Mouse (Mus musculus) limb, embryonic 14.5 days (tissue): ENCODE measurements around the gene Gm16181. TPM values are rescaled to one million over a fixed set of nuclear protein-coding genes. Genes with fewer than 3 reads are reported as not detected.

Experiments
- ATAC-seq: fragments of 200-750 bp; cut with Nextera tagmentation; 2 replicates; pipeline ENCODE4 v1.8.0; 2017; ENCODE audit warnings: low read depth, moderate number of reproducible peaks, moderate TSS enrichment; ENCODE audit not compliant: low FRiP score
- DNase-seq: peaks from one replicate; pipeline ENCODE4 v3.0.0-alpha.2; 2015; ENCODE audit warnings: low spot score
- H3K27ac ChIP-seq: fragments of 300-500 bp; sonication (generic); replicated peaks from 2 replicates; pipeline ENCODE4 v1.5.1; 2014; ENCODE audit warnings: low read depth, mild to moderate bottlenecking, low read length, moderate library complexity, mixed read lengths
- H3K27me3 ChIP-seq: fragments of 300-500 bp; sonication (generic); 2 replicates; pipeline ENCODE4 v1.6.1; 2014; ENCODE audit warnings: low read length, mixed read lengths; ENCODE audit not compliant: control insufficient read depth, insufficient read depth
- H3K36me3 ChIP-seq: fragments of 300-500 bp; sonication (generic); 2 replicates; pipeline ENCODE4 v1.6.1; 2014; ENCODE audit warnings: mild to moderate bottlenecking, low read length, moderate library complexity, mixed read lengths; ENCODE audit not compliant: control insufficient read depth, insufficient read depth
- H3K4me1 ChIP-seq: fragments of 300-500 bp; sonication (generic); 2 replicates; pipeline ENCODE4 v1.6.1; 2014; ENCODE audit warnings: antibody characterized with exemption, low read length, mixed read lengths; ENCODE audit not compliant: control insufficient read depth, insufficient read depth
- H3K4me2 ChIP-seq: fragments of 300-500 bp; sonication (generic); replicated peaks from 2 replicates; pipeline ENCODE4 v1.6.1; 2014; ENCODE audit warnings: low read depth, mild to moderate bottlenecking, low read length, moderate library complexity; ENCODE audit not compliant: severe bottlenecking
- H3K4me3 ChIP-seq: fragments of 300-500 bp; sonication (generic); replicated peaks from 2 replicates; pipeline ENCODE4 v1.5.1; 2014; ENCODE audit warnings: low read length
- H3K9ac ChIP-seq: fragments of 300-500 bp; sonication (generic); 2 replicates; pipeline ENCODE4 v1.6.1; 2014; ENCODE audit warnings: mild to moderate bottlenecking, low read depth, low read length, moderate library complexity; ENCODE audit not compliant: severe bottlenecking
- H3K9me3 ChIP-seq: fragments of 300-500 bp; sonication (generic); 2 replicates; pipeline ENCODE4 v1.6.1; 2016; ENCODE audit warnings: low read length; ENCODE audit not compliant: control insufficient read depth
- POLR2A ChIP-seq: fragments of 200-500 bp; IDR thresholded peaks from 2 replicates; pipeline ENCODE4 v1.8.0; 2012; ENCODE audit warnings: inconsistent platforms, mild to moderate bottlenecking, moderate library complexity, borderline replicate concordance; ENCODE audit not compliant: insufficient read depth, insufficient read length; ENCODE audit errors: extremely low read depth
- WGBS: fragments of 180-500 bp; shearing (Covaris S2); extraction: QIAGEN DNeasy Blood & Tissue Kit; methylation state at CpG from one replicate; pipeline ENCODE4 v1.1.7; 2014; 5-methylcytosine and 5-hydroxymethylcytosine counted together
- polyA plus RNA-seq, 2 experiments: library from polyadenylated mRNA; depleted of rRNA in 1 of 2; stranded (reverse) in 1 of 2; unstranded in 1 of 2; fragments of >200 nt; fragmentation: Nextera tagmentation in 1 of 2; extraction: Ambion mirVana in 1 of 2; gene quantifications; 2 replicates each; pipeline versions ENCODE4 v1.2.1 to v1.2.3; 2012 to 2014

Gene Gm16181
- polyA plus RNA-seq, 2 experiments, result not detected

- no peak for TF ChIP-seq POLR2A
- 76% methylated on average over 6 of the region's 6 CpGs for WGBS
- H3K9ac ChIP-seq, result no peak overlapping the region
These were observed 45.3 kb upstream of the Gm16181 start for GRCm38 (mm10) chr17:35175382-35175781.

GRCm38 (mm10) chr17:35175968-35176367, 44.7 kb upstream of the Gm16181 start, which contains the start of gene Aif1:
Gene Aif1 (minus strand): TSS chr17:35176068.
- H3K4me2 ChIP-seq, result no peak within 1 kb of the TSS
- no peak within 1 kb of the TSS for H3K9ac ChIP-seq
- H3K27ac ChIP-seq, result no peak within 1 kb of the TSS
- TF ChIP-seq POLR2A, result no peak
- H3K4me1 ChIP-seq, result 0 out of 2 replicates have a peak, but pooled peaks cover 3% of the 10 kb centered on the region
- no peaks in the 10 kb centered on the region for H3K27me3 ChIP-seq
- no peaks in the 10 kb centered on the region for H3K9me3 ChIP-seq
- WGBS, result 64% methylated on average over 2 of the region's 2 CpGs
- no peak within 1 kb of the TSS for H3K4me3 ChIP-seq
- no peaks in the 10 kb centered on the region for H3K36me3 ChIP-seq
- DNase-seq (no peak), ATAC-seq (no peak)

More at GRCm38 (mm10) chr17:35175382-35175781, 45.3 kb upstream of the Gm16181 start:
- H3K9me3 ChIP-seq, result no peaks in the 10 kb centered on the region
- DNase-seq (no peak), ATAC-seq (no peak)
- H3K27ac ChIP-seq, result no peak overlapping the region
- H3K4me2 ChIP-seq, result no peak overlapping the region
- no peaks in the 10 kb centered on the region for H3K27me3 ChIP-seq
- H3K4me3 ChIP-seq, result no peak overlapping the region
- H3K36me3 ChIP-seq, result no peaks in the 10 kb centered on the region
- H3K4me1 ChIP-seq, result 0 out of 2 replicates have a peak, but pooled peaks cover 3% of the 10 kb centered on the region

GRCm38 (mm10) chr17:35178528-35178927, 42.1 kb upstream of the Gm16181 start:
- TF ChIP-seq POLR2A, result no peak
- no peaks in the 10 kb centered on the region for H3K9me3 ChIP-seq
- H3K4me2 ChIP-seq, result no peak overlapping the region
- no peak overlapping the region for H3K9ac ChIP-seq
- H3K36me3 ChIP-seq, result no peaks in the 10 kb centered on the region
- H3K27me3 ChIP-seq, result no peaks in the 10 kb centered on the region
- peak; percentile 67; the same call in 1 of the 2 replicates for ATAC-seq
- no peak overlapping the region for H3K27ac ChIP-seq
- H3K4me3 ChIP-seq, result no peak overlapping the region
- 0 out of 2 replicates have a peak, but pooled peaks cover 3% of the 10 kb centered on the region for H3K4me1 ChIP-seq
- 9% methylated on average over 5 of the region's 5 CpGs for WGBS
- DNase-seq, result peak; percentile 79

GRCm38 (mm10) chr17:35180093-35180492, 40.5 kb upstream of the Gm16181 start:
- no peaks in the 10 kb centered on the region for H3K36me3 ChIP-seq
- DNase-seq (no peak), ATAC-seq (no peak)
- WGBS, result 88% methylated on average over 5 of the region's 5 CpGs
- H3K4me3 ChIP-seq, result no peak overlapping the region
- no peaks in the 10 kb centered on the region for H3K4me1 ChIP-seq
- TF ChIP-seq POLR2A, result no peak
- no peak overlapping the region for H3K27ac ChIP-seq
- H3K4me2 ChIP-seq, result no peak overlapping the region
- H3K9ac ChIP-seq, result no peak overlapping the region
- no peaks in the 10 kb centered on the region for H3K27me3 ChIP-seq
- no peaks in the 10 kb centered on the region for H3K9me3 ChIP-seq

- H3K36me3 ChIP-seq, result no peaks in the 10 kb centered on the region
- DNase-seq, result peak; percentile 83
- H3K4me1 ChIP-seq, result peaks cover 8% of the 10 kb centered on the region
- peak overlapping the region; percentile 56 for H3K4me2 ChIP-seq
- H3K9ac ChIP-seq, result peak overlapping the region; percentile 48
- peak overlapping the region; percentile 41 for H3K4me3 ChIP-seq
- no peak for TF ChIP-seq POLR2A
- ATAC-seq, result peak; percentile 84
- H3K27me3 ChIP-seq, result no peaks in the 10 kb centered on the region
- H3K9me3 ChIP-seq, result no peaks in the 10 kb centered on the region
- H3K27ac ChIP-seq, result peak overlapping the region; percentile 82
- 3% methylated on average over 18 of the region's 18 CpGs for WGBS
These were observed 34.7 kb upstream of the Gm16181 start for GRCm38 (mm10) chr17:35185639-35186611.
